Mouse (Mus musculus): ENCODE measurements at regions not wholly inside any gene's neighbourhood (a gene's known extent, or its start where the extent isn't known, plus 50 kb on each side); places are given as distances from the start of the nearest gene placed in this dataset.

- DNase-seq (ENCODE audit: low spot score), result no peak
Measured at GRCm38 (mm10) chr9:30520853-30521439, 94.0 kb downstream of the Snx19 start.

GRCm38 (mm10) chr9:30520116-30520515 is 93.2 kb downstream of the Snx19 start:
- DNase-seq (ENCODE audit: low spot score), result no peak

GRCm38 (mm10) chr9:30519231-30519630 is 92.3 kb downstream of the Snx19 start:
- DNase-seq (ENCODE audit: low spot score), result no peak

All from retina, embryonic 14.5 days (tissue).